Mouse (Mus musculus): ENCODE data around the gene Gpr3. TPM values are rescaled to one million over a fixed set of nuclear protein-coding genes. Genes with fewer than 3 reads are reported as not detected.
A peak's percentile ranks its signal among the peaks of the same experiment; 100 is the strongest.

Gene Gpr3
- polyA plus RNA-seq, 1 experiment from 2014 or later: 0.48 TPM

GRCm38 (mm10) chr4:133227636-133228035, 15.3 kb upstream of the Gpr3 start:
- Histone ChIP-seq H3K36me3 (no peaks in the 10 kb centered on the region), H3K9ac (replicated peaks) (no peak overlapping the region), H3K4me3 (no peak overlapping the region), H3K4me1 (no peaks in the 10 kb centered on the region), H3K27ac (replicated peaks) (no peak overlapping the region), H3K27me3 (no peaks in the 10 kb centered on the region), H3K9me3 (no peaks in the 10 kb centered on the region), H3K4me2 (replicated peaks) (no peak overlapping the region)
- ATAC-seq (replicated peaks): no peak
- WGBS: 78% methylated on average over 8 of the region's 8 CpGs

DNA sequence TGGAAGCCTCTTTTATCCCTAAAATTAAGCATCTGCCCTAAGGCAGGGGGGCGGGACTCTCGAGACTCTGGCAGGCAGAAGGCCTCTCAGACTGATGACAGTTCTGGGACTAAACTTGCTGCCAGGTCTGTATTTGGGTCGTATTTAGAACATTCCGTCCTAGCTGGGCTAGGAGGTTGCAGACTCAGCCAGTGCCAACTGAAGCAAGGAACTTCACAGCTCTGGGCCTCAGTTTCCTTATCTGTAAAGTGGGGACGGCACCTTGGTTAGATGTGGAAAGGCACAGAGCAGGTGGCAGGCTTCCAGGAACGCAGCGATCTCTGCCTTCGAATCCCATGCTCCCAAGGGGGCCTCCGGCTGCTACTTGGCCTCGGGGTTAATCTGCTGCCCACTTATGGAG, 13.7 kb upstream of the Gpr3 start:
- WGBS: 87% methylated on average over 10 of the region's 10 CpGs
- H3K27ac ChIP-seq (replicated peaks): no peak overlapping the region

DNA sequence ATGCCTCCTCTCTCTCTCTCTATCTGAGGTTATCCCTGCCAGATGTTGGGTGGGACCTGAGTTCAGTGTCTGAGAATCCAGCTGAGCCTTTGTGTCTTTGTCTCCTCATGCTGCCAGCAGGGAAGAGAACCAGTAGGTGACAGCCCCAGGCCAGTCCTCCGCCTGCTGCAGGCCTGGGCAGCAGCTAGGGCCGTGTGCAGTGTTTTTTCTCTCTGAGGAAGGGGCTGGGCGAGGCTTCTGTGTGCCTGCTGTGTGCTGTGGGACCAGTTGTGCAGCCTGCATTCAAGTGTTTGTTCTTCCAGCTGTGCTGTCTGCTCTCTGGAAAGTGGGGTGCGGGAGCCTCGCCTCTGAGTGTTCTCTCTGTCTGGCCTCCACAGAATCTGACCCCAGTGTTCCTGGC, 11.5 kb upstream of the Gpr3 start:
- ATAC-seq (replicated peaks): no peak
- H3K9me3 ChIP-seq: no peaks in the 10 kb centered on the region
- no peak overlapping the region for H3K9ac ChIP-seq (replicated peaks)
- peaks cover 7% of the 10 kb centered on the region for H3K27me3 ChIP-seq
- peaks cover 5% of the 10 kb centered on the region; the same call in 1 of the 2 replicates for H3K4me1 ChIP-seq
- H3K4me3 ChIP-seq: no peak overlapping the region
- no peak overlapping the region for H3K27ac ChIP-seq (replicated peaks)
- WGBS: 42% methylated on average over 5 of the region's 5 CpGs
- H3K4me2 ChIP-seq (replicated peaks): no peak overlapping the region
- no peaks in the 10 kb centered on the region for H3K36me3 ChIP-seq

More for the DNA sequence above, 13.7 kb upstream of the Gpr3 start:
- no peaks in the 10 kb centered on the region for H3K9me3 ChIP-seq
- no peak overlapping the region for H3K4me2 ChIP-seq (replicated peaks)
- no peak overlapping the region for H3K9ac ChIP-seq (replicated peaks)
- H3K36me3 ChIP-seq: no peaks in the 10 kb centered on the region
- H3K4me1 ChIP-seq: no peaks in the 10 kb centered on the region
- no peak for ATAC-seq (replicated peaks)
- no peak overlapping the region for H3K4me3 ChIP-seq
- peaks cover 4% of the 10 kb centered on the region for H3K27me3 ChIP-seq

DNA sequence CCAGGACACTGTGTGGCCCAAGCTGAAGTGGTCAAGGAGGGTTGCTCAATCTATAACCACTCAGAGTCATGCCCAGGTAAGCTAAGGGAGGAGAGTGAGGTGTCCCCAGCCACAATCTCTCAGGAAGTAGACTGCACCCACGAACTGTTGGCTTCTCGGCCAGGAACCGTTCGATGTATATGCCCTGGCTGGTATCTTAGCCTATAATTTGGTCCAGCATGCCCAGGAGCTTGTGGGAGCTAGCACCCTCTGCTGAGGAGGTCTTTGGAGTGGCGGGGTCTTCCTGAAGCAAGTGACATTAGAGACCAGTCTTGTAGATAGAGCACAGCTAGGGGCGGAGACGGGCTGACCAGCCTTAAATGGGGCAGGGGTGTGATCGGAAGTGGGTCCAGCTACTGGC, 9.4 kb upstream of the Gpr3 start:
- Histone ChIP-seq H3K4me1 (peaks cover 5% of the 10 kb centered on the region; the same call in 1 of the 2 replicates), H3K36me3 (no peaks in the 10 kb centered on the region), H3K27ac (replicated peaks) (no peak overlapping the region), H3K4me3 (no peak overlapping the region), H3K4me2 (replicated peaks) (no peak overlapping the region), H3K27me3 (peaks cover 7% of the 10 kb centered on the region), H3K9ac (replicated peaks) (no peak overlapping the region), H3K9me3 (no peaks in the 10 kb centered on the region)
- 72% methylated on average over 8 of the region's 8 CpGs for WGBS
- ATAC-seq (replicated peaks): no peak

- 2% methylated on average over 25 of the region's 25 CpGs for WGBS
- Histone ChIP-seq H3K27me3 (peaks cover 7% of the 10 kb centered on the region), H3K9ac (replicated peaks) (no peak overlapping the region), H3K27ac (replicated peaks) (no peak overlapping the region), H3K4me2 (replicated peaks) (peak overlapping the region; percentile 30), H3K4me1 (peaks cover 5% of the 10 kb centered on the region; the same call in 1 of the 2 replicates), H3K36me3 (no peaks in the 10 kb centered on the region), H3K9me3 (no peaks in the 10 kb centered on the region), H3K4me3 (peak overlapping the region; percentile 21)
- ATAC-seq (replicated peaks): no peak
Measured at GRCm38 (mm10) chr4:133220656-133221055, 8.3 kb upstream of the Gpr3 start.

DNA sequence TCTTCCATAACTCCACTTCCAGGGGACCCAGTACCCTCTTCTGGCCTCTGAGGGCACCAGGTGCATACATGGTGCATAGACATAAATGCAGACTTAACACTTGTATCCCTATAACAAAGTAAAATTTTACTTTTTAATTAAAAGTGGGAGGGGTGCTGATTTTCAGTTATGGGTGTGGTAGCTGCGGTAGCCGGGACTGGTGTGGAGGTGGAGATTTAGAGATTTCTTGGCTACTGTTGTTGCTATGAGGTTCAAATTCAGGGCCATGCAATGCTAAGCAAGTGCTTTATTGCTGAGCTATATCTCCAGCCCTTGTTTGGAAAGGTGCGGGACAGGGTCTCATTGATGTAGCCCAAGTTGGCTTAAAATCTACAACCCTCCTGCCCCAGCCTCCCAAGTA, 6.4 kb upstream of the Gpr3 start:
- Histone ChIP-seq H3K4me1 (peaks cover 5% of the 10 kb centered on the region; the same call in 1 of the 2 replicates), H3K4me3 (no peak overlapping the region), H3K9ac (replicated peaks) (no peak overlapping the region), H3K36me3 (no peaks in the 10 kb centered on the region), H3K27me3 (peaks cover 15% of the 10 kb centered on the region), H3K9me3 (no peaks in the 10 kb centered on the region), H3K27ac (replicated peaks) (no peak overlapping the region), H3K4me2 (replicated peaks) (no peak overlapping the region)
- 92% methylated on average over 3 of the region's 3 CpGs for WGBS
- ATAC-seq (replicated peaks): no peak

DNA sequence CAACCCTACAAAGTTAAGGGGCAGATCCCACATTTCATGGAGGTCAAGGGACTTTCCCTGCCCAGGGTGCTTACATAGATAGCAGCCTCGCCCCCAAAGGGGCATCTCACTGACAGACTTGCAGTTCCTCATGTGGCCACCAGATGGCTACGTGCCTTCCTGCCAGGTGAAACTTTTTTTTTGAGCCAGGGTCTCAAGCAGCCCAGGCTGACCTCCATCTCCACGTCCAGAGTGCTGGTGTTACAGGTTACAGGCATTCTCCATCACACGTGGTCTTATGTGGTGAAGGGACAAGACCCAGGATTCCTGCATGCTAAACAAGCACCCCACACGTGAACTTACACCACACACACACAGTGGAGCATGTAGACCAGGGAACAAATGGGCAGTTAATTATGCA, 5.3 kb upstream of the Gpr3 start:
- 0 out of 2 replicates have a peak, but pooled peaks have one; percentile 40 for ATAC-seq (replicated peaks)
- H3K4me2 ChIP-seq (replicated peaks): no peak overlapping the region
- no peaks in the 10 kb centered on the region for H3K36me3 ChIP-seq
- no peak overlapping the region for H3K9ac ChIP-seq (replicated peaks)
- WGBS: 1% methylated on average over 5 of the region's 5 CpGs
- no peaks in the 10 kb centered on the region for H3K9me3 ChIP-seq
- H3K27me3 ChIP-seq: peaks cover 22% of the 10 kb centered on the region
- H3K4me1 ChIP-seq: peaks cover 15% of the 10 kb centered on the region
- no peak overlapping the region for H3K27ac ChIP-seq (replicated peaks)
- no peak overlapping the region for H3K4me3 ChIP-seq

GRCm38 (mm10) chr4:133213661-133214060, 1.3 kb upstream of the Gpr3 start:
- H3K27ac ChIP-seq (replicated peaks): no peak overlapping the region
- H3K9me3 ChIP-seq: no peaks in the 10 kb centered on the region
- H3K9ac ChIP-seq (replicated peaks): no peak overlapping the region
- H3K4me1 ChIP-seq: peaks cover 17% of the 10 kb centered on the region
- H3K4me3 ChIP-seq: no peak overlapping the region
- no peak for ATAC-seq (replicated peaks)
- peaks cover 20% of the 10 kb centered on the region; the same call in 1 of the 2 replicates for H3K27me3 ChIP-seq
- H3K36me3 ChIP-seq: no peaks in the 10 kb centered on the region
- peak overlapping the region; percentile 99 for H3K4me2 ChIP-seq (replicated peaks)
- 10% methylated on average over 10 of the region's 10 CpGs for WGBS

GRCm38 (mm10) chr4:133213268-133213590, 893 bp upstream of the Gpr3 start:
- Histone ChIP-seq H3K9ac (replicated peaks) (no peak overlapping the region; the same call in 1 of the 2 replicates), H3K4me2 (replicated peaks) (peak overlapping the region; percentile 99), H3K27me3 (peaks cover 20% of the 10 kb centered on the region; the same call in 1 of the 2 replicates), H3K4me3 (peak overlapping the region; percentile 51), H3K36me3 (no peaks in the 10 kb centered on the region), H3K4me1 (peaks cover 17% of the 10 kb centered on the region), H3K9me3 (no peaks in the 10 kb centered on the region), H3K27ac (replicated peaks) (no peak overlapping the region)
- no peak for ATAC-seq (replicated peaks)
- WGBS: 0% methylated on average over 9 of the region's 9 CpGs

DNA sequence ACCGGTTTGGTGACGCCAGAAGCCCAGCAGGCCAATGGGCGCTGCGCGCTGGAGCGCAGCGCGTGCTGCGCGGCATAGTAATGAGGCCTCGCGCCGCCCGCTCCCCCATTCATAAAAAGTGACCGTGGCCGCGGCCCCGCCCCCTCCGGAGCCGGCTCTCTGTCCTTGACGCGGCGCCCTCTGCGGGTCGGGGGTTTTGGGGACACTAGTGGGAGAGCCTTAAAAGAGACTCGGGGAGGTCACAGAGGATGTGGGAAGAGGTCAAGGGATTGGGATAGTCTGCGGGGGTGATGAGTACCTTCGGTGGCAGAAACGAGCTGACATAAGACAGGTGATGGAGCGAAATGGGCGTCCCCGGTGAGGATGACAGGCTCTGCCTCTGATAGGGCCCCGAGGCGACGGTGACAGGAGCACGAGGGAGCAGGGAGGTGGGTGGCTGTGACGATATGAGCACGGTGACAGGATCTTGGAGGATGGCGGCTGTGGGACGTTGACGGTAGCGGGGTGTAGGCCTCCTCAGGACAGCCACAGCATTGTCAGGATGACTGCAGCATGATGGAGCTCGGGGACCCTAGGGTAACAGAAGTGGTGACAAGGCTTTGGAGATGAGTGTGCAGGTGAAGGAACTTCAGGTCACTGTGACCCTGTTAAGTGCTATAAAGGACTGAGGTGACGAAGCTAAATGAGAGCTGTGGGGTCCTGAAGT, 379 bp upstream of the Gpr3 start:
- Histone ChIP-seq H3K27ac (replicated peaks) (no peak overlapping the region), H3K9me3 (no peaks in the 10 kb centered on the region), H3K9ac (replicated peaks) (peak overlapping the region; percentile 62), H3K4me3 (peak overlapping the region; percentile 51), H3K36me3 (no peaks in the 10 kb centered on the region), H3K27me3 (peaks cover 20% of the 10 kb centered on the region; the same call in 1 of the 2 replicates), H3K4me1 (peaks cover 17% of the 10 kb centered on the region), H3K4me2 (replicated peaks) (peak overlapping the region; percentile 99)
- 1% methylated on average over 38 of the region's 44 CpGs for WGBS
- ATAC-seq (replicated peaks): peak; percentile 88

DNA sequence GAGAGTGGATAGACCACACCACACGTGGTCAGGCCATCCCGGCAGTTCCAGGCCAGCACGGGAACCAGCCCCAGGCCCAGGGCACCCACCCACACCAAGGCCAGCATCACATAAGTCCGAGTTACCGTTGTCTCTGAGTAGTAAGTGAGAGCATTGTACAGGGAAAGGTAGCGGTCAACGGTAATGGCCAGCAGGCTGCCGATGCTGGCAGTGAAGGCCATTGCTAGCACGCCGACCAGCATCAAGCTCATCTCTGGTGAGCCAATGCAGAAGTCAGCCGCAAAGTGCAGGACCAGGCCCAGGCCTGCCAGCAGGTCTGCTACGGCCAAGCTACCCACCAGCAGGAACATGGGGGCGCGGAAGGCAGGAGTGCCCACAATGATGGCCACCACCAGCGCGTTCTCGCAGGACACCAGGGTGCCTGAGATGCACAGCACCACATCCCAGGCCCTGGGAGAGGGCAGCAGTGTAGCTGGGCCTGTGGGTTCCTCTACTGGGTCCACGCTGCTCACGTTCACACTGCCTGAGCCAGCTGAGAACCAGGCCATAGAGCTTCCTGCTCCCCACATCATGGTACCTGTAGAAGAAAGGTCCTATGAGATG, 1.4 kb downstream of the Gpr3 start:
- no peak for ATAC-seq (replicated peaks)
- WGBS: 88% methylated on average over 19 of the region's 19 CpGs
- Histone ChIP-seq H3K9me3 (no peaks in the 10 kb centered on the region), H3K4me2 (replicated peaks) (no peak overlapping the region), H3K9ac (replicated peaks) (no peak overlapping the region), H3K27ac (replicated peaks) (no peak overlapping the region), H3K4me3 (no peak overlapping the region), H3K36me3 (no peaks in the 10 kb centered on the region), H3K4me1 (peaks cover 17% of the 10 kb centered on the region), H3K27me3 (peaks cover 20% of the 10 kb centered on the region; the same call in 1 of the 2 replicates)

DNA sequence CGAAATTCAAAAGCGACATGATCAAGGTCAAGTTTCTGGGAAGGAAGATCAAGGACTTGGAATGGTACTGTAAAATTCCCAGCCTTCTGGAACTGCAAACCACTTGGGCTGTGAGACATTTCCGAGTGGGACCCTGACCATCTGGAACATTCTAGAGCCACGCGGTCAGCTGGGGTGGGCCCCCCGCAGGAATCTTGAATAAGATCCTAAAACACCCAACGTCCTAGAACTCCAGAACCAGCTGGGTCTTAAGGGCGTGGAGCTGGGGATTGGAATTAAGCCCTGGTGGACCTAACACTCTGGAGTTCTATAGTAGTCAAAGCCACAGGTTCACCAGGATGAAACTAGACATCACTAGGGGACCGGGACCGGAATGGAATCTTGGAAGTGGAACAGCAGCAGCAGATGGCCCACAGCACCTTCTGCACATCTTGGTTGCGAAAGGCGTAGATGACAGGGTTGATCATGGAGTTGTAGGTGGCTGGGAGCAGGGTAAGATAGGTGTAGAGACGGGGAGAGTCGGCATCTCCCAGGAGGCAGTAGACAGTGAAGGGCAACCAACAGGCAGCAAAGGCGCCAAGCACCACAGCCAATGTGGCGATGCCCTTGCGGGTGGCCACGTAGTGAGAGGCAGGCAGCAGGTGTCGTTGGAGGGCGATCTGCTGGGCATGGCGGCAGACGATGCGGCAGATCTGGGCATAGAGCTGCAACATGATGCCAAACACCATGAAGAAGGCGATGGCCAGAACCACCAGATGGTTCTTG, 2.1 kb downstream of the Gpr3 start:
- Histone ChIP-seq H3K36me3 (no peaks in the 10 kb centered on the region), H3K27me3 (peaks cover 18% of the 10 kb centered on the region; the same call in 1 of the 2 replicates), H3K9me3 (no peaks in the 10 kb centered on the region), H3K4me1 (peaks cover 17% of the 10 kb centered on the region), H3K4me2 (replicated peaks) (no peak overlapping the region), H3K9ac (replicated peaks) (no peak overlapping the region), H3K4me3 (no peak overlapping the region), H3K27ac (replicated peaks) (no peak overlapping the region)
- no peak for ATAC-seq (replicated peaks)
- 93% methylated on average over 24 of the region's 24 CpGs for WGBS
